10 mouse cellular contexts compared by ENCODE assay signal in genomic region chr1:90369287-90369686, GRCm38 (mm10).
A peak's percentile ranks its signal among the peaks of the same experiment; 100 is the strongest.
DNase-seq lines count a peak whose midpoint lies in the region; ATAC-seq and TF ChIP-seq lines count a peak whose summit lies in the region.
"Had no signal": no experiment of that assay in that cellular context is flagged by ENCODE, and none has a peak within 500 bp of the region (broad histone marks: within the 10 kb centered on the region; RNA-seq: fewer than 3 reads in every experiment).

No protein-coding gene starts in this region.

- H3K4me1 ChIP-seq in spleen, adult 2 months (ENCODE audit: control insufficient read depth, insufficient read depth, insufficient read length) = no peaks in the 10 kb centered on the region; the same call in 1 of the 2 replicates
- H3K4me1 ChIP-seq: neural tube, embryonic 12.5 days had no signal

- no peaks in the 10 kb centered on the region for H3K27me3 ChIP-seq in spleen, adult 2 months (ENCODE audit: control insufficient read depth, insufficient read depth, low read length)
- H3K27me3 ChIP-seq: neural tube, embryonic 12.5 days had no signal

- H3K4me3 ChIP-seq in left cerebral cortex, adult 2 months = no peak overlapping the region
- no peak overlapping the region for H3K4me3 ChIP-seq in spleen, adult 2 months (ENCODE audit: extremely low read depth, insufficient read depth, insufficient read length)
- H3K4me3 ChIP-seq: neural tube, embryonic 12.5 days had no signal

- no peaks in the 10 kb centered on the region for H3K36me3 ChIP-seq in spleen, adult 2 months (ENCODE audit: control insufficient read depth, insufficient read depth, low read length)
- H3K36me3 ChIP-seq: neural tube, embryonic 12.5 days had no signal

- no peak; the same call in none of the 2 replicates for TF ChIP-seq CTCF in left cerebral cortex, adult 2 months (IDR thresholded peaks at IDR 0.05)
- TF ChIP-seq CTCF in spleen, adult 2 months (IDR thresholded peaks at IDR 0.05; ENCODE audit: extremely low read depth, insufficient read depth, insufficient read length, insufficient replicate concordance) = no peak

- intact Hi-C loops in left cerebral cortex, adult 2 months (cut with DNase I) = loop anchor here (5.0 kb wide), 1 partner anchor 92 kb away; no protein-coding TSS in a partner anchor

- no peak for TF ChIP-seq POLR2A in spleen, adult 2 months (IDR thresholded peaks at IDR 0.05; ENCODE audit: low read depth, low read length)

- DNase-seq in adrenal gland, postnatal 10 days = peak; percentile 10
- no peak for DNase-seq in adrenal gland, adult (ENCODE audit: inconsistent age in 2 of 2, low spot score in 1 of 2)
- DNase-seq in left cerebral cortex, adult 2 months (ENCODE audit: extremely low spot score in 1 of 2, low spot score in 2 of 2) = no peak
- DNase-seq in left cerebral cortex, adult 11 months (ENCODE audit: low spot score) = no peak
- peak; percentile 4 to 42 for DNase-seq in spleen, adult 2 months (ENCODE audit: low read depth in 1 of 2, low spot score in 2 of 2)
- no peak for DNase-seq in T-cell, adult 2 months (ENCODE audit: low spot score)
- no peak for DNase-seq in cerebellum, adult 11-12 months
- DNase-seq: kidney, adult 11 months had no signal

- 63% methylated on average over 2 of the region's 2 CpGs for WGBS in spleen, adult 2 months

- peak overlapping the region; percentile 32; the same call in 1 of the 2 replicates for H3K27ac ChIP-seq in left cerebral cortex, adult 2 months
- H3K27ac ChIP-seq in spleen, adult 2 months (ENCODE audit: insufficient read depth, low read length) = no peak overlapping the region
- H3K27ac ChIP-seq: neural tube, embryonic 12.5 days had no signal

- ATAC-seq in erythroblast, adult 5-6 weeks (replicated peaks; ENCODE audit: low FRiP score, poor library complexity, severe bottlenecking) = peak; percentile 58; the same call in 1 of the 2 replicates

Comparison
In these comparisons a context has a peak if more than half of its experiments do, and no peak if none do; other contexts are left out.
1. DNase-seq: peak in adrenal gland, postnatal 10 days (single experiment) and spleen, adult 2 months (2 of 2); none in adrenal gland, adult (0 of 2), left cerebral cortex, adult 2 months (0 of 2), left cerebral cortex, adult 11 months (single experiment), T-cell, adult 2 months (single experiment) and cerebellum, adult 11-12 months (single experiment).